ENCODE assay signal across 8 mouse cellular contexts in the genomic region with DNA sequence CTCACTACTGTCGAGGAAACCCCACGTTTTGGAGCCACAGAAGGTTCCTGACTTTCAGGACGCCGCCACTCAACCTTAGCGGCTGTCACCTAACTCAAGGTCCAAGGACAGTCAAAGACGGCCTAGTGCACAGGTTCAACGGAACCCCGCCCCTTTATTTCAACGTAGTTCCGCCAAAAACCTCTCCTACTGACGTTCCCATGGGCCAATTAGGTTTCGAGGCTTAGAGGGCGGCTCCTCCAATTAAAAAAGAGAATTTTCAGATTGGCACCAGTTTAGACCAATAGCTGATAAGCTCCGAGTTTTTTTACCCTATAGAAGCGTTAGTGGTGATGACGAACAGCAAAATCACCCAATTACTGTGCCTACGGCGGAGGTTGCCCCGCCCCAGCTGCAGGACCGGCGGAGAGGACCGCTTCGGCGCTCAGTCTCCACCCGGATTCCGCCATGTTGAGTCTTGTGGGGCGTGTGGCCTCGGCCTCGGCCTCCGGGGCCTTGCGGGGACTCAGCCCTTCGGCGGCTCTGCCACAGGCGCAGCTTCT. TPM values are rescaled to one million over a fixed set of nuclear protein-coding genes. Genes with fewer than 3 reads are reported as not detected.
DNase-seq lines count a peak whose midpoint lies in the region; ATAC-seq lines count a peak whose summit lies in the region.

A gene (plus strand): TSS at position 394 of the 542 bp plus-strand sequence.

- peak within 1 kb of the TSS; percentile 75 for H3K4me3 ChIP-seq in hindbrain, embryonic 15.5 days

- H3K9ac ChIP-seq in hindbrain, embryonic 15.5 days: peak within 1 kb of the TSS; percentile 95

- WGBS in hindbrain, embryonic 15.5 days: under 1% methylated on average over 34 of the region's 34 CpGs

- peak; percentile 97 for DNase-seq in T-cell, adult 2 months (ENCODE audit: low spot score)
- DNase-seq in cerebellum, postnatal 36 days: peak; percentile 98 to 99
- DNase-seq in frontal cortex, postnatal 36 days (ENCODE audit: low spot score in 2 of 2): peak; percentile 97 to 100
- peak; percentile 99 for DNase-seq in left cerebral cortex, adult 11 months (ENCODE audit: low spot score)
- DNase-seq in lung, postnatal 4 days: peak; percentile 98 to 99
- DNase-seq in retina, postnatal 7 days (ENCODE audit: low read depth, low spot score): peak; percentile 100
- peak; percentile 85 for DNase-seq in urinary bladder, adult 2 months (ENCODE audit: low spot score)

- peak within 1 kb of the TSS; percentile 78 for H3K4me2 ChIP-seq in hindbrain, embryonic 15.5 days

- no peaks in the 10 kb centered on the region for H3K9me3 ChIP-seq in hindbrain, embryonic 15.5 days

- no peaks in the 10 kb centered on the region for H3K27me3 ChIP-seq in hindbrain, embryonic 15.5 days

- peaks cover 33% of the 10 kb centered on the region for H3K36me3 ChIP-seq in hindbrain, embryonic 15.5 days

- peaks cover 27% of the 10 kb centered on the region for H3K4me1 ChIP-seq in hindbrain, embryonic 15.5 days (replicated peaks)

- peak; percentile 99 for ATAC-seq in hindbrain, embryonic 15.5 days (ENCODE audit: low FRiP score, low read depth)

- H3K27ac ChIP-seq in hindbrain, embryonic 15.5 days (replicated peaks): peak within 1 kb of the TSS; percentile 94

RNA-seq across cellular contexts. Expression of the gene that starts here (rescaled TPM):
- polyA plus RNA-seq in hindbrain, embryonic 15.5 days (2015; fragmentation: Nextera tagmentation; extraction: Ambion mirVana): 2,267 and 2,290 TPM in 2 replicates
- polyA plus RNA-seq in urinary bladder, adult 2 months (2012; rRNA removed): 1,011 and 1,131 TPM in 2 replicates

Comparison
In these comparisons a context has a peak if more than half of its experiments do, and no peak if none do; other contexts are left out.
1. Peak in every context shown above with its lines: DNase-seq, ATAC-seq, H3K4me3 ChIP-seq and H3K27ac ChIP-seq.